In the genomic region with DNA sequence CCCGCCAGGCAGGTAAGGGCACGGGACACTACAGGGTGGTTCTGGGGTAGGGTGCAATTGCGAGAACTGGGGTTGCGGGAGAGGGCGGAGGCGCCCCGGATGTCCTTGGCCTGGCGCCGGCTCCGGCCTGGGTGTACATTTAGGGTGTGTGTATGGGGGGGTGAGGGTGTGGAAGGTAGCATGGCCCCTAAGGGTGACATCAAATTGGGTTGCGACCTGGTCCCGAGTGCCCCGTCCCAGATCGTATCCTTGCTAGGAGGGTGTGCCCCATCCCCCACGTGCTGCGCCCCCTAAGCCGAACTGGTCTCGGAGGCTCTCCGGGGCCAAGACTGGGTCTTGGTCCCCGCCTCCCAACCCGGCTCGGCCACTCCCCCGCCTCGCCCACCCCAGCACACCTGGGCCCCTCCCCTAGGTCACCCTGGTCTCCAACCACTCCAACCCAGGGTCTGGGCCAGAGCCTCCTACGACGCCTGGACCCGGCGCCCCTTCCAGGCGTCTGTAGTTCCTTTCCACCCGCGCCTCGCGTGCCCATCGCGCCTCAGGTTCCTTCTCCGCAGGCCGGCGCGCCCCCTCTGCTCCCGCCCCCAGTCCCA, we compare ENCODE assay signal across 9 mouse cellular contexts. TPM values are rescaled to one million over a fixed set of nuclear protein-coding genes. Genes with fewer than 3 reads are reported as not detected.
DNase-seq lines count a peak whose midpoint lies in the region; ATAC-seq lines count a peak whose summit lies in the region.
"Had no signal": no experiment of that assay in that cellular context is flagged by ENCODE, and none has a peak within 500 bp of the region (broad histone marks: within the 10 kb centered on the region; RNA-seq: fewer than 3 reads in every experiment).

No protein-coding gene starts in this region.

- H3K4me2 ChIP-seq in forebrain, embryonic 12.5 days, result peak overlapping the region; percentile 91
- peak overlapping the region; percentile 60 for H3K4me2 ChIP-seq in neural tube, embryonic 14.5 days (ENCODE audit: low read depth, low read length)

- DNase-seq in adrenal gland, postnatal 14 days, result peak; percentile 19
- DNase-seq in adrenal gland, postnatal 10 days, result no peak
- peak; percentile 39 to 57 for DNase-seq in kidney, postnatal 4 days
- no peak for DNase-seq in gastrocnemius, postnatal 4 days (ENCODE audit: low spot score in 2 of 2)

- WGBS in forebrain, embryonic 12.5 days, result under 1% methylated on average over 29 of the region's 40 CpGs
- under 1% methylated on average over 33 of the region's 40 CpGs for WGBS in neural tube, embryonic 14.5 days

- peaks cover 83% of the 10 kb centered on the region for H3K27me3 ChIP-seq in megakaryocyte, embryonic 14.5 days (replicated peaks)
- H3K27me3 ChIP-seq in forebrain, embryonic 12.5 days, result peaks cover 32% of the 10 kb centered on the region
- H3K27me3 ChIP-seq in neural tube, embryonic 14.5 days (ENCODE audit: control insufficient read depth, insufficient read depth, low read length), result no peaks in the 10 kb centered on the region

- H3K4me1 ChIP-seq in megakaryocyte, embryonic 14.5 days, result peaks cover 35% of the 10 kb centered on the region
- H3K4me1 ChIP-seq in forebrain, embryonic 12.5 days, result peaks cover 33% of the 10 kb centered on the region
- H3K4me1 ChIP-seq in neural tube, embryonic 14.5 days (ENCODE audit: control insufficient read depth, insufficient read depth, low read length), result peaks cover 12% of the 10 kb centered on the region

- peak overlapping the region; percentile 74 for H3K27ac ChIP-seq in forebrain, embryonic 12.5 days
- H3K27ac ChIP-seq in neural tube, embryonic 14.5 days (ENCODE audit: low read depth, low read length), result peak overlapping the region; percentile 69

- no peaks in the 10 kb centered on the region for H3K9me3 ChIP-seq in megakaryocyte, embryonic 14.5 days
- H3K9me3 ChIP-seq in forebrain, embryonic 12.5 days, result no peaks in the 10 kb centered on the region
- no peaks in the 10 kb centered on the region for H3K9me3 ChIP-seq in neural tube, embryonic 14.5 days (ENCODE audit: control insufficient read depth, low read length)

- ATAC-seq in megakaryocyte, adult 5-6 weeks (ENCODE audit: poor library complexity, severe bottlenecking), result no peak
- peak; percentile 35 for ATAC-seq in forebrain, embryonic 12.5 days (ENCODE audit: low FRiP score)
- ATAC-seq in neural tube, embryonic 14.5 days (ENCODE audit: low read depth), result peak; percentile 12

- H3K36me3 ChIP-seq in megakaryocyte, embryonic 14.5 days (replicated peaks; ENCODE audit: low read length), result no peaks in the 10 kb centered on the region
- H3K36me3 ChIP-seq in forebrain, embryonic 12.5 days (replicated peaks), result peaks cover 19% of the 10 kb centered on the region
- peaks cover 6% of the 10 kb centered on the region; the same call in 1 of the 2 replicates for H3K36me3 ChIP-seq in neural tube, embryonic 14.5 days (ENCODE audit: control insufficient read depth, insufficient read depth, low read length)

- peak overlapping the region; percentile 68 for H3K9ac ChIP-seq in forebrain, embryonic 12.5 days
- H3K9ac ChIP-seq in neural tube, embryonic 14.5 days (replicated peaks; ENCODE audit: low read depth, low read length), result peak overlapping the region; percentile 75

- peak overlapping the region; percentile 81 for H3K4me3 ChIP-seq in megakaryocyte, embryonic 14.5 days (replicated peaks)
- H3K4me3 ChIP-seq in forebrain, embryonic 12.5 days (replicated peaks), result peak overlapping the region; percentile 57
- peak overlapping the region; percentile 61 for H3K4me3 ChIP-seq in neural tube, embryonic 14.5 days (ENCODE audit: low read depth, low read length)

RNA-seq across cellular contexts. Expression of gene Shank1, which starts 0.3 kb away (rescaled TPM):
- total RNA-seq in adrenal gland, postnatal 14 days (2021), result 7.6 and 8.0 TPM in 2 replicates
- total RNA-seq in adrenal gland, postnatal 10 days (2021), result 1 to 10 TPM; 4.3 to 6.3 TPM
- 0.07 TPM in 1 of 2 replicates, not detected in the other for polyA plus RNA-seq in megakaryocyte, embryonic 14.5 days (2012; ENCODE audit: insufficient read depth, low replicate concordance)
- 0.02 and 0.07 TPM in 2 replicates for total RNA-seq in megakaryocyte, adult 5-6 weeks (2015)
- total RNA-seq in megakaryocyte, adult 5-6 weeks (2017), result not detected in 2 replicates
- polyA plus RNA-seq in forebrain, embryonic 12.5 days (2016; fragmentation: Nextera tagmentation; extraction: Ambion mirVana), result 7.7 and 8.0 TPM in 2 replicates
- 39.9 and 62.7 TPM in 2 replicates for polyA plus RNA-seq in neural tube, embryonic 14.5 days (2014; fragmentation: Nextera tagmentation; extraction: Ambion mirVana)
- 1 to 10 TPM; 3.0 to 3.5 TPM for total RNA-seq in gastrocnemius, postnatal 4 days (2021)

RNA-seq across cellular contexts. Expression of gene Clec11a, which starts 3.7 kb away (rescaled TPM):
- total RNA-seq in adrenal gland, postnatal 14 days (2021), result 3.4 and 3.6 TPM in 2 replicates
- 1 to 10 TPM; 4.2 to 5.4 TPM for total RNA-seq in adrenal gland, postnatal 10 days (2021)
- polyA plus RNA-seq in megakaryocyte, embryonic 14.5 days (2012; ENCODE audit: insufficient read depth, low replicate concordance), result 0.92 and 1.8 TPM in 2 replicates
- 0.80 and 1.9 TPM in 2 replicates for total RNA-seq in megakaryocyte, adult 5-6 weeks (2015)
- 0.77 and 1.7 TPM in 2 replicates for total RNA-seq in megakaryocyte, adult 5-6 weeks (2017)
- polyA plus RNA-seq in forebrain, embryonic 12.5 days (2016; fragmentation: Nextera tagmentation; extraction: Ambion mirVana), result 2.5 and 2.9 TPM in 2 replicates
- 2.8 and 4.6 TPM in 2 replicates for polyA plus RNA-seq in neural tube, embryonic 14.5 days (2014; fragmentation: Nextera tagmentation; extraction: Ambion mirVana)
- total RNA-seq in gastrocnemius, postnatal 4 days (2021), result 1 to 10 TPM; 3.9 to 4.7 TPM

RNA-seq across cellular contexts. Expression of gene Gm15517, which starts 49.1 kb away (rescaled TPM):
- total RNA-seq in adrenal gland, postnatal 14 days (2021), result not detected in 2 replicates
- not detected for total RNA-seq in adrenal gland, postnatal 10 days (2021)
- not detected in 2 replicates for polyA plus RNA-seq in megakaryocyte, embryonic 14.5 days (2012; ENCODE audit: insufficient read depth, low replicate concordance)
- total RNA-seq in megakaryocyte, adult 5-6 weeks (2015), result not detected in 2 replicates
- total RNA-seq in megakaryocyte, adult 5-6 weeks (2017), result not detected in 2 replicates
- not detected in 2 replicates for polyA plus RNA-seq in forebrain, embryonic 12.5 days (2016; fragmentation: Nextera tagmentation; extraction: Ambion mirVana)
- polyA plus RNA-seq in neural tube, embryonic 14.5 days (2014; fragmentation: Nextera tagmentation; extraction: Ambion mirVana), result not detected in 2 replicates
- total RNA-seq in gastrocnemius, postnatal 4 days (2021), result not detected

RNA-seq across cellular contexts. Expression of gene Acp4, which starts 53.2 kb away (rescaled TPM):
- total RNA-seq in adrenal gland, postnatal 14 days (2021), result not detected in 2 replicates
- total RNA-seq in adrenal gland, postnatal 10 days (2021), result not detected
- polyA plus RNA-seq in megakaryocyte, embryonic 14.5 days (2012; ENCODE audit: insufficient read depth, low replicate concordance), result not detected in 2 replicates
- not detected in 2 replicates for total RNA-seq in megakaryocyte, adult 5-6 weeks (2015)
- not detected in 2 replicates for total RNA-seq in megakaryocyte, adult 5-6 weeks (2017)
- 0.11 and 0.17 TPM in 2 replicates for polyA plus RNA-seq in forebrain, embryonic 12.5 days (2016; fragmentation: Nextera tagmentation; extraction: Ambion mirVana)
- not detected in 2 replicates for polyA plus RNA-seq in neural tube, embryonic 14.5 days (2014; fragmentation: Nextera tagmentation; extraction: Ambion mirVana)
- total RNA-seq in gastrocnemius, postnatal 4 days (2021), result not detected
- polyA plus RNA-seq: gonadal fat pad, adult 2 months had no signal

Comparison
In these comparisons a context has a peak if more than half of its experiments do, and no peak if none do; other contexts are left out.
1. DNase-seq: peak in adrenal gland, postnatal 14 days (single experiment) and kidney, postnatal 4 days (2 of 2); none in adrenal gland, postnatal 10 days (single experiment) and gastrocnemius, postnatal 4 days (0 of 2).
2. Peak in every context shown above with its lines, with median percentiles within 50 percentile points of each other: H3K4me3 ChIP-seq.